Mouse (Mus musculus) G1E (cell line): ENCODE results near the gene Hsd11b1. TPM values are rescaled to one million over a fixed set of nuclear protein-coding genes. Genes with fewer than 3 reads are reported as not detected.

Experiments
- ATAC-seq: 2 replicates; pipeline ENCODE4 v1.8.0; 2016; ENCODE audit warnings: mild to moderate bottlenecking; ENCODE audit not compliant: insufficient number of reproducible peaks, poor library complexity, low FRiP score, severe bottlenecking; ENCODE audit errors: extremely low read depth
- DNase-seq: peaks from one replicate; pipeline ENCODE4 v3.0.0; 2012; ENCODE audit warnings: low spot score
- H3K27me3 ChIP-seq: 2 replicates; pipeline ENCODE4 v1.6.1; 2012; ENCODE audit warnings: mild to moderate bottlenecking, low read length, inconsistent platforms; ENCODE audit not compliant: insufficient read depth
- H3K36me3 ChIP-seq: replicated peaks from 2 replicates; pipeline ENCODE3; 2012; ENCODE audit warnings: mild to moderate bottlenecking, inconsistent platforms
- H3K4me1 ChIP-seq: 2 replicates; pipeline ENCODE4 v1.6.1; 2012; ENCODE audit warnings: low read depth, low read length, inconsistent platforms, mixed read lengths; ENCODE audit not compliant: insufficient read depth
- H3K4me3 ChIP-seq: 2 replicates; pipeline ENCODE4 v1.5.1; 2012; ENCODE audit warnings: low read depth, mild to moderate bottlenecking, inconsistent platforms, low read length, moderate library complexity, mixed read lengths
- H3K9me3 ChIP-seq: replicated peaks from 2 replicates; pipeline ENCODE4 v1.6.1; 2012; ENCODE audit warnings: inconsistent platforms
- CTCF ChIP-seq: IDR thresholded peaks from 2 replicates; pipeline ENCODE4 v1.5.1; 2012; ENCODE audit warnings: low read depth, low read length, inconsistent platforms, mixed read lengths
- GATA1 ChIP-seq: IDR thresholded peaks from 2 replicates; pipeline ENCODE4 v1.6.1; 2012; ENCODE audit warnings: borderline replicate concordance, low read length, inconsistent platforms, mixed read lengths
- GATA2 ChIP-seq: IDR thresholded peaks from 2 replicates; pipeline ENCODE4 v1.6.1; 2012; ENCODE audit warnings: low read depth, low read length, inconsistent platforms, borderline replicate concordance
- POLR2AphosphoS5 ChIP-seq: IDR thresholded peaks from 2 replicates; pipeline ENCODE4 v1.6.1; 2012; ENCODE audit warnings: low read depth, low read length, inconsistent platforms; ENCODE audit not compliant: insufficient replicate concordance
- TAL1 ChIP-seq: conservative IDR thresholded peaks from 2 replicates; pipeline ENCODE4 v1.6.1; 2012; ENCODE audit warnings: low read depth, low read length, inconsistent platforms, mixed read lengths
- polyA plus RNA-seq: library from polyadenylated mRNA; stranded (reverse); fragments of >175 nt; gene quantifications from 2 replicates; pipeline ENCODE4 v1.2.3, GENCODE M21; 2012
- total RNA-seq, 2 experiments: library from RNA; stranded (forward) in 1 of 2; stranded (reverse) in 1 of 2; fragments of 200-1000 nt in 1 of 2; fragments of >200 nt in 1 of 2; fragmentation: Nextera tagmentation in 1 of 2; gene quantifications; 2 replicates each; pipeline ENCODE4 v1.2.3; 2014 to 2017

The Hsd11b1 gene
- total and polyA plus RNA-seq, 3 experiments, result 0.27 TPM; not detected in 2

GRCm38 (mm10) chr1:193303096-193303495 lies 39.2 kb upstream of the Hsd11b1 start:
- Histone ChIP-seq H3K4me3 (no peak overlapping the region), H3K4me1 (no peaks in the 10 kb centered on the region), H3K9me3 (no peaks in the 10 kb centered on the region), H3K27me3 (no peaks in the 10 kb centered on the region), H3K36me3 (no peaks in the 10 kb centered on the region)
- DNase-seq, result no peak
- ATAC-seq, result no peak
- TF ChIP-seq GATA1, result no peak
- TF ChIP-seq POLR2AphosphoS5, result no peak
- TF ChIP-seq CTCF, result no peak
- TF ChIP-seq GATA2, result no peak
- TF ChIP-seq TAL1, result no peak

- Histone ChIP-seq H3K4me3 (no peak overlapping the region), H3K4me1 (no peaks in the 10 kb centered on the region), H3K36me3 (no peaks in the 10 kb centered on the region), H3K27me3 (no peaks in the 10 kb centered on the region), H3K9me3 (no peaks in the 10 kb centered on the region)
- no peak for ATAC-seq
- TF ChIP-seq CTCF (no peak), GATA2 (no peak), TAL1 (no peak), POLR2AphosphoS5 (no peak), GATA1 (no peak)
- DNase-seq, result no peak
Observed at GRCm38 (mm10) chr1:193302093-193302405, 38.2 kb upstream of the Hsd11b1 start.

DNA sequence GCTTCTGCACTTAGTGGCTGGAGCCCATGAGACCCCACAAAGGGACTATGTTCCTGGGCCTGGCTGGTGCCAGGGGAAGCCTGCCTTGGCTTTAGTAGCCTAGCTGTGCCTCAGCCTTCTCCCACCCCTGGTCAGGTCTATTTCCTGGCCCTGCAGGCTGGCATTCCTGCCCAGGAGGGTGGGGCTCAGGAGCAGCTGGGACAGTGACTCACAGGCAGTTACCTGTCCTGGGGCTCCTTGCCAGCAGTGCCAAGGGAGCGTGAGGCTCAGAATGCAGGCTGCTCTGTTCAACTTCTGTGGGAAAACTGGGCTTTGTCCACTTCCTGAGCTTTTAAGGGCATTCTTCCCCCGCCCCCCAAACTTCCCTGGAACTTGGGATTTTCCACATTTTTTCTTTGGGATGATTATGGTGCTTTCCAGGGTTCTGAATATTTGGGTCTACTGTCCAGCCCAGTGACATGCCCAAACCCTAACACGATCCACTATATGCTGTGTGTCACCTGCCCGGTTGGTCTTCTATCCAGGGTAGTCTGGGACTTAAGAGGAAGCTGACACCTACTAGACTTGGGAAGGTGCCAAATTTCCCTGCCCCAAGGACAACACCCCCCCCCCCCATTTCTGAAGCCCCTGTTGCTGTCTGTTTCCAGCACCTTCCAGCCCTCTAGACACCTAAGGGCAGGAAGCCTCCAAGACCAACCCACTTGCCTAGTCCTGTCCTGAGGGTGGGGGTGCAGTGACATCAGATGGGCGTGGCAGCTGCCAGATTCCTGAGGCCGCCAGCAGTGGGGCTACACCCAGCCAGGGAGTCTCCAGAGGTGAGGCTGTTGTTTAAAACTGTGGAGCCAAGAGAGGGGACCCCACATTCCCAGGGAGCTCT lies 37.6 kb upstream of the Hsd11b1 start:
- ATAC-seq (no peak), DNase-seq (no peak)
- Histone ChIP-seq H3K36me3 (no peaks in the 10 kb centered on the region), H3K4me1 (no peaks in the 10 kb centered on the region), H3K9me3 (no peaks in the 10 kb centered on the region), H3K27me3 (no peaks in the 10 kb centered on the region), H3K4me3 (no peak overlapping the region)
- TF ChIP-seq GATA2 (no peak), GATA1 (no peak), CTCF (no peak), POLR2AphosphoS5 (no peak)

- Histone ChIP-seq H3K36me3 (no peaks in the 10 kb centered on the region), H3K27me3 (no peaks in the 10 kb centered on the region), H3K9me3 (no peaks in the 10 kb centered on the region), H3K4me1 (no peaks in the 10 kb centered on the region), H3K4me3 (no peak overlapping the region)
- no peak for ATAC-seq
- no peak for DNase-seq
- TF ChIP-seq GATA1 (no peak), CTCF (no peak), GATA2 (no peak), POLR2AphosphoS5 (no peak)
Observed at GRCm38 (mm10) chr1:193299995-193300394, 36.1 kb upstream of the Hsd11b1 start.

GRCm38 (mm10) chr1:193298141-193298765 lies 34.4 kb upstream of the Hsd11b1 start:
- DNase-seq (no peak), ATAC-seq (no peak)
- Histone ChIP-seq H3K4me3 (no peak overlapping the region), H3K27me3 (no peaks in the 10 kb centered on the region), H3K36me3 (no peaks in the 10 kb centered on the region), H3K9me3 (no peaks in the 10 kb centered on the region), H3K4me1 (no peaks in the 10 kb centered on the region)
- TF ChIP-seq POLR2AphosphoS5 (no peak), CTCF (no peak), TAL1 (no peak), GATA1 (no peak), GATA2 (no peak)

- DNase-seq, result no peak
- Histone ChIP-seq H3K9me3 (no peaks in the 10 kb centered on the region), H3K27me3 (no peaks in the 10 kb centered on the region), H3K4me3 (no peak overlapping the region), H3K36me3 (no peaks in the 10 kb centered on the region), H3K4me1 (no peaks in the 10 kb centered on the region)
- no peak for ATAC-seq
- TF ChIP-seq CTCF, result no peak
- TF ChIP-seq POLR2AphosphoS5, result no peak
- no peak for TF ChIP-seq GATA2
- TF ChIP-seq TAL1, result no peak
- TF ChIP-seq GATA1, result no peak
Observed at GRCm38 (mm10) chr1:193295920-193296319, 32.0 kb upstream of the Hsd11b1 start.
